Mouse (Mus musculus) lung, embryonic 14.5 days (tissue): ENCODE measurements around the gene Gabrg2. TPM values are rescaled to one million over a fixed set of nuclear protein-coding genes. Genes with fewer than 3 reads are reported as not detected.

Experiments used
- ATAC-seq: fragments of 200-750 bp; cut with Nextera tagmentation; 2 replicates; pipeline ENCODE4 v1.8.0; 2017; ENCODE audit warnings: mild to moderate bottlenecking, moderate TSS enrichment, moderate library complexity; ENCODE audit not compliant: insufficient read depth
- DNase-seq: peaks from one replicate; pipeline ENCODE4 v3.0.0-alpha.2; 2015
- H3K27ac ChIP-seq: fragments of 300-500 bp; sonication (generic); 2 replicates; pipeline ENCODE4 v1.5.1; 2014; ENCODE audit warnings: low read depth, mild to moderate bottlenecking, moderate library complexity
- H3K27me3 ChIP-seq: fragments of 300-500 bp; sonication (generic); 2 replicates; pipeline ENCODE4 v1.6.1; 2014; ENCODE audit warnings: low read length, control low read depth; ENCODE audit not compliant: insufficient read depth
- H3K36me3 ChIP-seq: fragments of 300-500 bp; sonication (generic); 2 replicates; pipeline ENCODE4 v1.6.1; 2014; ENCODE audit warnings: control low read depth; ENCODE audit not compliant: insufficient read depth
- H3K4me1 ChIP-seq: fragments of 300-500 bp; sonication (generic); 2 replicates; pipeline ENCODE4 v1.6.1; 2014; ENCODE audit warnings: antibody characterized with exemption, control low read depth; ENCODE audit not compliant: insufficient read depth
- H3K4me2 ChIP-seq: fragments of 300-500 bp; sonication (generic); 2 replicates; pipeline ENCODE4 v1.6.1; 2014; ENCODE audit warnings: mild to moderate bottlenecking
- H3K4me3 ChIP-seq: fragments of 300-500 bp; sonication (generic); 2 replicates; pipeline ENCODE4 v1.5.1; 2014; ENCODE audit warnings: low read depth, low read length
- H3K9ac ChIP-seq: fragments of 300-500 bp; sonication (generic); 2 replicates; pipeline ENCODE4 v1.6.1; 2014
- H3K9me3 ChIP-seq: fragments of 300-500 bp; sonication (generic); 2 replicates; pipeline ENCODE4 v1.6.1; 2016; ENCODE audit warnings: low read depth, low read length, control low read depth
- CTCF ChIP-seq: IDR thresholded peaks from 2 replicates; pipeline ENCODE4 v1.5.1; 2016; ENCODE audit warnings: antibody characterized with exemption, low read depth
- WGBS: fragments of 180-500 bp; shearing (Covaris S2); extraction: QIAGEN DNeasy Blood & Tissue Kit; methylation state at CpG from one replicate; pipeline ENCODE4 v1.1.7; 2014; 5-methylcytosine and 5-hydroxymethylcytosine counted together
- polyA plus RNA-seq: library from polyadenylated mRNA; unstranded; fragments of >200 nt; fragmentation: Nextera tagmentation; extraction: Ambion mirVana; gene quantifications from 2 replicates; pipeline ENCODE4 v1.2.1, GENCODE M21; 2014

Gabrg2 gene
- 0.05 TPM in 1 of 2 replicates, not detected in the other for polyA plus RNA-seq

DNA sequence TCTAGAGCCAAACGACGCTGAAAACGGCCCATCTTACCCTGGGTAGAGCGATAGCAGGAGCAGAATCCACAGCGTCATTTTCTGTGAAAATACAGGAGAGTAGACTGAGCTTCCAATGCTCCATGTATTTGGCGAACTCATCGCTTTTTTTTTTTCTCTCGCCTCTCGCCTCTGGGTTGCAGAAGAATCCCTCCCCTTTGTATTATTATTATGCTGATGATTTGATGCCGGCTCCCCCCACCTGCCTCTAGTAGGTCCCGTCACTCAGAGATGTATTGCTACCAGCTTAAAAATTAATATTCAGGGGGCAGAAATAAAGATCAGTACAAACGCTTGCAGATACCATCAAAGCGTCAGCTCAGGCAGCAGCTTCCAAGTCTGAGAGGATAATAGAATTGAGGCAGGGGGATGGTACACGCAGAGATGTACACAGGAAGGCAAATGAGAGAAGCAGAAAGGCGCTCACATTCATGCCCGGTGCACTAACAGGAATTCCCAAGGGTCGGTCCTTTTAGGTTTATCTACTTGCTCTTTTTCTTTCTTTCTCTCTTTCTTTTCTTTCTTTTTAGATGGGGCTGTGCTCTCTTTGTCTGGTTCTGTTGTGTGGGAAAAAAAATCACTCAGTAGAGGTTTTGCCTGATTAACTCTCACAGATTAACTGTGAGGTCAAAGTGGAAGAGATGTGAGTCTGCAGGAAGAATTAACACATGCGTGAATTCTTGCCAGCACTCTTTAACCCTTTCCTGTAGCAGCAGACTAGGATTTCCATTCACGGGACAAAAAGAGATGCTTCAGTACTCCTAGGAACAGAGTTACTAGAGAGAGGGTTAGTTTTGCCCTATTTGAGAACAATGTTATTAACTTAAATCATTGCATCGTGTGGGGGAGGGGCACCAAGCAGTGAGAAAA is at the start of gene Gabrg2:
TSS of gene Gabrg2 (minus strand) at position 668 of the 909 bp plus-strand sequence.
- ATAC-seq (no peak), DNase-seq (no peak)
- H3K4me2 ChIP-seq = no peak within 1 kb of the TSS
- no peaks in the 10 kb centered on the region for H3K4me1 ChIP-seq
- no peak within 1 kb of the TSS for H3K9ac ChIP-seq
- no peaks in the 10 kb centered on the region for H3K36me3 ChIP-seq
- H3K4me3 ChIP-seq = no peak within 1 kb of the TSS
- H3K9me3 ChIP-seq = no peaks in the 10 kb centered on the region
- TF ChIP-seq CTCF = no peak
- H3K27ac ChIP-seq = no peak within 1 kb of the TSS
- H3K27me3 ChIP-seq = no peaks in the 10 kb centered on the region
- WGBS = 13% methylated on average over 20 of the region's 20 CpGs

- Histone ChIP-seq H3K27me3 (no peaks in the 10 kb centered on the region), H3K4me3 (no peak overlapping the region), H3K9me3 (no peaks in the 10 kb centered on the region), H3K27ac (no peak overlapping the region), H3K4me2 (no peak overlapping the region), H3K36me3 (no peaks in the 10 kb centered on the region), H3K9ac (no peak overlapping the region), H3K4me1 (no peaks in the 10 kb centered on the region)
- DNase-seq (no peak), ATAC-seq (no peak)
- no peak for TF ChIP-seq CTCF
These were observed 47.5 kb upstream of the Gabrg2 start for GRCm38 (mm10) chr11:42048201-42048600.

DNA sequence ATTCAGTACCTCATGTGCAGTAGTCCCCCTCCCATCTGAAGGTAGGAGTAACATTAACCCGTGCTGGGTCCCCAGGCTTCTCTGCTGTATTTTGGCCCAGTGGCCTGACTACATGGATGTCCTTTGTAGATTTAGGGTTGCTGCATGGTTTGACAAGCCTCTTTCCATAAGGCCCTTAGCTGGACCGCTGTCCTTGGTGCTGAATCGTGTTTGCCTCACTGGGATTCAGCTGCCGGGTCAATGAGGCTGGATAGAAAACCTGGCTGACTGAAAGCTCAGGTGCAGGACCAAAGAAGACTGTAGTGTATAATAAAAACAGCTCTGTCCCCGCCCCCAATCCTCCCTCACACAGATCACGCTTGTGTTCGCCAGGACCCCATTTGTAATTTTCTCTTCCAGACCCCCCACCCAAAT is 1.2 kb downstream of the Gabrg2 start:
- under 1% methylated on average over 7 of the region's 7 CpGs for WGBS
- ATAC-seq (peak; percentile 70; the same call in 1 of the 2 replicates), DNase-seq (peak; percentile 95)
- Histone ChIP-seq H3K9me3 (no peaks in the 10 kb centered on the region), H3K4me1 (no peaks in the 10 kb centered on the region), H3K4me3 (no peak overlapping the region), H3K9ac (no peak overlapping the region), H3K27me3 (no peaks in the 10 kb centered on the region), H3K4me2 (no peak overlapping the region), H3K36me3 (no peaks in the 10 kb centered on the region), H3K27ac (no peak overlapping the region)
- TF ChIP-seq CTCF = no peak

- ATAC-seq = no peak
These were observed 20.5 kb downstream of the Gabrg2 start for GRCm38 (mm10) chr11:41980152-41980551.

DNA sequence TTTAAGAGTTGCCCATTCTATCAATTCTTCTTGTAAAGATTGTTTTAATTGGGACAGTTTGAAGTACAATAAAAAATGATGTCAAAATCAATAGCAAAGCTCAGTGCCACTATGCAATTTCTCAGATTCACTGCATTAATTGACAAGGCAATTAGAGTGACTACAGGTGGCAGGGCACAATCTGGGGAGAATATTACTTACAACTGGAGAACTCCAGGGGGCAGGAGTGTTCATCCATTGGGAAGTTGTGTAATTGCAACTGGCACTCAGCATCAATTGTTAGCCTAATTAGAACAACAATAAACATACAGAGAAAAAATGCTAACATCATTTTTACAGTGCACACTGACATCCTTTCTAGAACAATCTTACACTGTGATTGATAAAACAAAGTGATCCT is 32.1 kb downstream of the Gabrg2 start:
- H3K36me3 ChIP-seq = no peaks in the 10 kb centered on the region
- H3K27ac ChIP-seq = no peak overlapping the region
- H3K4me2 ChIP-seq = no peak overlapping the region
- no peaks in the 10 kb centered on the region for H3K27me3 ChIP-seq
- H3K9ac ChIP-seq = no peak overlapping the region
- no peak overlapping the region for H3K4me3 ChIP-seq
- H3K9me3 ChIP-seq = no peaks in the 10 kb centered on the region
- DNase-seq (peak; percentile 1), ATAC-seq (no peak)
- H3K4me1 ChIP-seq = no peaks in the 10 kb centered on the region
- no peak for TF ChIP-seq CTCF

More at GRCm38 (mm10) chr11:41980152-41980551, 20.5 kb downstream of the Gabrg2 start:
- Histone ChIP-seq H3K27me3 (no peaks in the 10 kb centered on the region), H3K36me3 (no peaks in the 10 kb centered on the region), H3K9ac (no peak overlapping the region), H3K9me3 (no peaks in the 10 kb centered on the region), H3K4me1 (no peaks in the 10 kb centered on the region), H3K4me2 (no peak overlapping the region), H3K4me3 (no peak overlapping the region), H3K27ac (no peak overlapping the region)
- WGBS = 60% methylated on average over 6 of the region's 6 CpGs
- DNase-seq = no peak
- TF ChIP-seq CTCF = no peak

DNA sequence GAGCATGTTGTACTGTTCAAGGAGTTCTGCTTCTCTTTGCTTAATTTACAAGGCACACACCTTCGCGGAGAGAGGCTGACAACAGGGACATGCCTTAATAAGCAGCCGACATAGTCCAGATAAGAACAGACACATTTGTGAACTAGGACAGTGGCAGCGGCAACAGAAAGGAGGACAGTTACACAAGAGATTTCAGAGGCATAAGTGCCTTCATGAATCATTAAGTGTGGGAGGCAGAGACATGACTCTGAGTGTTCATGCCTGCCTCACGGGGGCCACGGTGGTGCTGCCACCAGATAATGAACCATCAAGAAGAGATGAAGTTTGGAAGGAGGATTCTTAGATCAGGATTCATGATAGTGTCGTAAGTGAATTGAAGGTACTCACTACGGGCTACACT is 38.0 kb downstream of the Gabrg2 start:
- Histone ChIP-seq H3K9ac (no peak overlapping the region), H3K27me3 (no peaks in the 10 kb centered on the region), H3K4me2 (no peak overlapping the region), H3K36me3 (no peaks in the 10 kb centered on the region), H3K27ac (no peak overlapping the region), H3K4me1 (no peaks in the 10 kb centered on the region), H3K9me3 (no peaks in the 10 kb centered on the region), H3K4me3 (no peak overlapping the region)
- ATAC-seq = no peak
- DNase-seq = no peak
- WGBS = 64% methylated on average over 8 of the region's 8 CpGs
- TF ChIP-seq CTCF = no peak

GRCm38 (mm10) chr11:41953550-41953949 is 47.1 kb downstream of the Gabrg2 start:
- Histone ChIP-seq H3K9me3 (no peaks in the 10 kb centered on the region), H3K4me1 (no peaks in the 10 kb centered on the region), H3K9ac (no peak overlapping the region), H3K27me3 (no peaks in the 10 kb centered on the region), H3K4me2 (no peak overlapping the region), H3K4me3 (no peak overlapping the region), H3K36me3 (no peaks in the 10 kb centered on the region), H3K27ac (no peak overlapping the region)
- WGBS = 83% methylated on average over 2 of the region's 2 CpGs
- ATAC-seq (no peak), DNase-seq (no peak)
- TF ChIP-seq CTCF = no peak
